Mouse (Mus musculus) liver, postnatal 0 days (tissue): ENCODE data around the gene Macf1. TPM values are rescaled to one million over a fixed set of nuclear protein-coding genes. Genes with fewer than 3 reads are reported as not detected.

ENCODE experiments used
- ATAC-seq: fragments of 200-750 bp; cut with Nextera tagmentation; 2 replicates; pipeline ENCODE4 v1.8.0; 2017; ENCODE audit warnings: mild to moderate bottlenecking, moderate library complexity
- DNase-seq: peaks from one replicate; pipeline ENCODE4 v3.0.0-alpha.2; 2016
- H3K27ac ChIP-seq: fragments of 300-500 bp; sonication (generic); 2 replicates; pipeline ENCODE4 v1.5.1; 2014; ENCODE audit warnings: antibody characterized with exemption, moderate library complexity, mild to moderate bottlenecking, low read depth
- H3K27me3 ChIP-seq: fragments of 300-500 bp; sonication (generic); 2 replicates; pipeline ENCODE4 v1.6.1; 2014; ENCODE audit warnings: low read length, control low read depth, mixed read lengths; ENCODE audit not compliant: insufficient read depth
- H3K36me3 ChIP-seq: fragments of 300-500 bp; sonication (generic); replicated peaks from 2 replicates; pipeline ENCODE4 v1.6.1; 2014; ENCODE audit warnings: mild to moderate bottlenecking, control low read depth, low read length, moderate library complexity, mixed read lengths; ENCODE audit not compliant: insufficient read depth
- H3K4me1 ChIP-seq: fragments of 300-500 bp; sonication (generic); 2 replicates; pipeline ENCODE4 v1.6.1; 2014; ENCODE audit warnings: antibody characterized with exemption, mild to moderate bottlenecking, control low read depth; ENCODE audit not compliant: insufficient read depth
- H3K4me2 ChIP-seq: fragments of 300-500 bp; sonication (generic); 2 replicates; pipeline ENCODE4 v1.6.1; 2014; ENCODE audit warnings: low read depth, mild to moderate bottlenecking, low read length, moderate library complexity, mixed read lengths
- H3K4me3 ChIP-seq: fragments of 300-500 bp; sonication (generic); 2 replicates; pipeline ENCODE4 v1.5.1; 2014; ENCODE audit warnings: low read depth, low read length
- H3K9ac ChIP-seq: fragments of 300-500 bp; sonication (generic); replicated peaks from 2 replicates; pipeline ENCODE4 v1.6.1; 2014; ENCODE audit warnings: mild to moderate bottlenecking, moderate library complexity
- H3K9me3 ChIP-seq: fragments of 300-500 bp; sonication (generic); 2 replicates; pipeline ENCODE4 v1.6.1; 2016; ENCODE audit warnings: mild to moderate bottlenecking, control low read depth, low read length, mixed read lengths
- CTCF ChIP-seq: sonication (generic); IDR thresholded peaks from 2 replicates; pipeline ENCODE4 v1.5.1; 2016; ENCODE audit warnings: antibody characterized with exemption, low read depth
- EP300 ChIP-seq: IDR thresholded peaks from 2 replicates; pipeline ENCODE4 v1.6.1; 2016; ENCODE audit warnings: antibody characterized with exemption, low read depth, mild to moderate bottlenecking
- WGBS: fragments of 180-500 bp; shearing (Covaris S2); extraction: QIAGEN DNeasy Blood & Tissue Kit; methylation state at CpG from one replicate; pipeline ENCODE4 v1.1.7; 2014; ENCODE audit not compliant: insufficient replicate concordance; 5-methylcytosine and 5-hydroxymethylcytosine counted together
- polyA plus RNA-seq: library from polyadenylated mRNA; unstranded; fragments of >200 nt; fragmentation: Nextera tagmentation; extraction: Ambion mirVana; gene quantifications from 2 replicates; pipeline ENCODE4 v1.2.1, GENCODE M21; 2015

The Macf1 gene
- polyA plus RNA-seq, 1 experiment from 2014 or later: 11.3 TPM

- Histone ChIP-seq H3K9ac (no peak overlapping the region), H3K9me3 (no peaks in the 10 kb centered on the region), H3K4me1 (no peaks in the 10 kb centered on the region), H3K27ac (no peak overlapping the region), H3K4me2 (no peak overlapping the region), H3K36me3 (peaks cover 75% of the 10 kb centered on the region), H3K27me3 (no peaks in the 10 kb centered on the region), H3K4me3 (no peak overlapping the region)
- ATAC-seq (no peak), DNase-seq (no peak)
- TF ChIP-seq EP300 (no peak), CTCF (peak; percentile 44)
- WGBS: 74% methylated on average over 8 of the region's 8 CpGs
Observed at GRCm38 (mm10) chr4:123460595-123461272, 223.4 kb downstream of the Macf1 start.

GRCm38 (mm10) chr4:123454871-123455640, 229.1 kb downstream of the Macf1 start:
- Histone ChIP-seq H3K4me1 (no peaks in the 10 kb centered on the region), H3K4me2 (no peak overlapping the region), H3K4me3 (no peak overlapping the region), H3K27ac (no peak overlapping the region), H3K27me3 (no peaks in the 10 kb centered on the region), H3K9me3 (no peaks in the 10 kb centered on the region), H3K9ac (no peak overlapping the region), H3K36me3 (peaks cover 80% of the 10 kb centered on the region)
- 74% methylated on average over 7 of the region's 7 CpGs for WGBS
- ATAC-seq (peak; percentile 45; the same call in 1 of the 2 replicates), DNase-seq (peak; percentile 20)
- TF ChIP-seq CTCF (no peak), EP300 (no peak)

- ATAC-seq (no peak), DNase-seq (no peak)
- Histone ChIP-seq H3K27me3 (no peaks in the 10 kb centered on the region), H3K9me3 (no peaks in the 10 kb centered on the region), H3K4me1 (no peaks in the 10 kb centered on the region), H3K36me3 (peaks cover 81% of the 10 kb centered on the region), H3K9ac (no peak overlapping the region), H3K27ac (no peak overlapping the region), H3K4me3 (no peak overlapping the region), H3K4me2 (no peak overlapping the region)
- 78% methylated on average over 1 of the region's 1 CpGs for WGBS
- TF ChIP-seq CTCF: no peak
- TF ChIP-seq EP300: no peak
Observed at GRCm38 (mm10) chr4:123453729-123454128, 230.4 kb downstream of the Macf1 start.

GRCm38 (mm10) chr4:123451991-123452390, 232.2 kb downstream of the Macf1 start:
- TF ChIP-seq CTCF (no peak), EP300 (no peak)
- no peak for ATAC-seq
- peaks cover 84% of the 10 kb centered on the region for H3K36me3 ChIP-seq

GRCm38 (mm10) chr4:123449304-123449703, 234.9 kb downstream of the Macf1 start:
- H3K4me2 ChIP-seq: no peak overlapping the region
- DNase-seq (no peak), ATAC-seq (no peak)
- no peaks in the 10 kb centered on the region for H3K27me3 ChIP-seq
- H3K27ac ChIP-seq: no peak overlapping the region
- no peak overlapping the region for H3K9ac ChIP-seq
- H3K9me3 ChIP-seq: no peaks in the 10 kb centered on the region
- no peak overlapping the region for H3K4me3 ChIP-seq
- no peaks in the 10 kb centered on the region for H3K4me1 ChIP-seq
- no peak for TF ChIP-seq EP300
- TF ChIP-seq CTCF: no peak
- peaks cover 70% of the 10 kb centered on the region for H3K36me3 ChIP-seq

More at GRCm38 (mm10) chr4:123451991-123452390, 232.2 kb downstream of the Macf1 start:
- Histone ChIP-seq H3K4me1 (no peaks in the 10 kb centered on the region), H3K4me2 (no peak overlapping the region), H3K9me3 (no peaks in the 10 kb centered on the region), H3K27me3 (no peaks in the 10 kb centered on the region), H3K9ac (no peak overlapping the region), H3K27ac (no peak overlapping the region), H3K4me3 (no peak overlapping the region)
- WGBS: 84% methylated on average over 3 of the region's 3 CpGs
- no peak for DNase-seq

- 88% methylated on average over 2 of the region's 2 CpGs for WGBS
- H3K27me3 ChIP-seq: no peaks in the 10 kb centered on the region
- ATAC-seq: no peak
- no peak overlapping the region for H3K9ac ChIP-seq
- TF ChIP-seq CTCF (no peak), EP300 (no peak)
- H3K27ac ChIP-seq: no peak overlapping the region
- no peak overlapping the region for H3K4me2 ChIP-seq
- no peaks in the 10 kb centered on the region for H3K9me3 ChIP-seq
- peaks cover 70% of the 10 kb centered on the region for H3K36me3 ChIP-seq
- no peaks in the 10 kb centered on the region for H3K4me1 ChIP-seq
- DNase-seq: no peak
- H3K4me3 ChIP-seq: no peak overlapping the region
Observed at GRCm38 (mm10) chr4:123448015-123448414, 236.1 kb downstream of the Macf1 start.
